Mouse (Mus musculus): ENCODE data around the gene Astn1. TPM values are rescaled to one million over a fixed set of nuclear protein-coding genes. Genes with fewer than 3 reads are reported as not detected.
A peak's percentile ranks its signal among the peaks of the same experiment; 100 is the strongest.

Astn1 gene
- polyA plus RNA-seq, 1 experiment from 2014 or later: 8.5 TPM

DNA sequence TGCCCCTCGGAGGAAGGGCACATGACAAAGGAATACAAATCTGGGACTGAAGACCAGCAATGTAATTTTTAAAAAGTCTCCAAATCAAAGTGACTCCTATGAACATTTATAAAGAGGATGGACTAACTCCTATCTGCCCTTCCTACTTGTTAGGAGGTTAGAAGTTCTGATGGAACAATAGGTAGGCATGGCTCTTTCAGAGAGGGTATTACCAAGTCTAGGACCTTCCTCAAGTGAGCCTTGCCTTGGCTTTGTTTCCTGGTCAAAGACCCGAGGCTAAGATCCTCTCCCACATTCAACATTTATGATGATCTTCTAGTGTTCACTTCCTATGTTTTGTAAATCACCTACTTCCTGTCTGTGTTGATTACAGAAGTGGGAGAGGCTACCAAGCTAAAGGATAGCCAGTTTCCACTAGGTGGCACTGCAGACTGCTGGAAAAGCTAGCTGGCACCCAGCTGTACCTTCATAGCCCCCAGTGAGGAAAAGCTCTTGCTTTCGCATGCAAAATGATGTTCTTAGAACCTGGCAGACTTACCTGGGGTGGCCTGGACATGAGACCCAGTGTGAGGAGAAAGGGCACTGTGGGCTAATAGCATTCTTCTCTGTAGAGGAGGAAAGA is 308.0 kb downstream of the Astn1 start:
- Histone ChIP-seq H3K27me3 (ENCODE audit: control insufficient read depth, insufficient read depth, low read length) (no peaks in the 10 kb centered on the region), H3K36me3 (replicated peaks; ENCODE audit: control insufficient read depth, insufficient read depth, low read depth, low read length) (no peaks in the 10 kb centered on the region), H3K9me3 (replicated peaks; ENCODE audit: control insufficient read depth, low read length) (no peaks in the 10 kb centered on the region), H3K9ac (replicated peaks; ENCODE audit: low read length) (no peak overlapping the region), H3K4me3 (ENCODE audit: low read depth, low read length) (no peak overlapping the region), H3K4me1 (ENCODE audit: control insufficient read depth, insufficient read depth, low read length) (no peaks in the 10 kb centered on the region), H3K4me2 (ENCODE audit: low read depth, low read length) (no peak overlapping the region), H3K27ac (replicated peaks; ENCODE audit: low read depth, low read length) (no peak overlapping the region)
- ATAC-seq (replicated peaks; ENCODE audit: insufficient number of reproducible peaks, low FRiP score, low TSS enrichment, low read depth) (no peak; the same call in 1 of the 2 replicates), DNase-seq (ENCODE audit: low spot score) (peak; percentile 80)
- 54% methylated on average over 3 of the region's 3 CpGs for WGBS

DNA sequence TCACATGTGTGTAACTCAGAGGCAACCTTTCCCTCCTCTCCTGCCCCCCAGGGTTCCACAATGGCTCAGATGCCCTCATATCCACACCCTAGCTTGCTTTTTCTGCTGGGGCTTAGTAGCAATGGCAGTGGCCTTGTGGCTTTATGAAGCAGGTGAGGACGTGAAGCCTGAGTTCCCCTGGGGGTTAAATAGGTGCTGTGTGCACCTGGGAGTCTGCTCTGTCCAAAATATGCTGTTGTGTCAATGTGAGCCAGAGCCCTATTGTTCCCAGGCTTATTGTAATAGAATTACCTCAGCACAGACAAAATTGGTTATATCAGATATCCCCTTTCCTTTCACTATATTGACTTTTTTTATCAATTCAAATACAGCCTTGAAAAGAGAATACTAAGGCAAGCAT is 325.7 kb downstream of the Astn1 start:
- DNase-seq (ENCODE audit: low spot score): no peak
- Histone ChIP-seq H3K36me3 (replicated peaks; ENCODE audit: control insufficient read depth, insufficient read depth, low read depth, low read length) (no peaks in the 10 kb centered on the region), H3K4me1 (ENCODE audit: control insufficient read depth, insufficient read depth, low read length) (no peaks in the 10 kb centered on the region), H3K9me3 (replicated peaks; ENCODE audit: control insufficient read depth, low read length) (no peaks in the 10 kb centered on the region), H3K27me3 (ENCODE audit: control insufficient read depth, insufficient read depth, low read length) (no peaks in the 10 kb centered on the region), H3K9ac (replicated peaks; ENCODE audit: low read length) (no peak overlapping the region), H3K4me3 (ENCODE audit: low read depth, low read length) (no peak overlapping the region), H3K27ac (replicated peaks; ENCODE audit: low read depth, low read length) (no peak overlapping the region), H3K4me2 (ENCODE audit: low read depth, low read length) (no peak overlapping the region)
- ATAC-seq (replicated peaks; ENCODE audit: insufficient number of reproducible peaks, low FRiP score, low TSS enrichment, low read depth): no peak
- WGBS: 58% methylated on average over 1 of the region's 1 CpGs

DNA sequence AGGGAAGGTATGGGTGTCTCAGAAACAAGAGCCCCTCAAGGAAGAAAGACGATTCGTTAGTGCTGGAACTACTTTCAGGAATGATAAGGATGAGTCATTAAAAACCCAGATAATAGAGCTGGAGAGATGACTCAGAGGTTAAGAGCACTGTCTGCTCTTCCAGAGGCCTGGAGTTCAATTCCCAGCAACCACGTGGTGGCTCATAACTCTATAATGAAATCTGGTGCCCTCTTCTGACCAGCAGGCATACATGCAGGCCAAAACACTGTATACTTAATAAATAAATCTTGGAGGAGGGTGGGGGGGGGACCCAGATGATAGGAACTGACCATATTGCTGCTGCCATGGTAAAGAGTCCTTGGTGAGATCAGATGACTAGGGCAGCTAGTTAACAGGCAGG is 335.4 kb downstream of the Astn1 start:
- ATAC-seq (replicated peaks; ENCODE audit: insufficient number of reproducible peaks, low FRiP score, low TSS enrichment, low read depth) (no peak), DNase-seq (ENCODE audit: low spot score) (no peak)
- no peaks in the 10 kb centered on the region for H3K4me1 ChIP-seq (ENCODE audit: control insufficient read depth, insufficient read depth, low read length)
- no peak overlapping the region for H3K4me3 ChIP-seq (ENCODE audit: low read depth, low read length)
- no peaks in the 10 kb centered on the region for H3K36me3 ChIP-seq (replicated peaks; ENCODE audit: control insufficient read depth, insufficient read depth, low read depth, low read length)
- H3K9ac ChIP-seq (replicated peaks; ENCODE audit: low read length): no peak overlapping the region
- no peaks in the 10 kb centered on the region for H3K27me3 ChIP-seq (ENCODE audit: control insufficient read depth, insufficient read depth, low read length)
- WGBS: 78% methylated on average over 3 of the region's 3 CpGs
- no peaks in the 10 kb centered on the region for H3K9me3 ChIP-seq (replicated peaks; ENCODE audit: control insufficient read depth, low read length)
- H3K4me2 ChIP-seq (ENCODE audit: low read depth, low read length): no peak overlapping the region
- no peak overlapping the region for H3K27ac ChIP-seq (replicated peaks; ENCODE audit: low read depth, low read length)

DNA sequence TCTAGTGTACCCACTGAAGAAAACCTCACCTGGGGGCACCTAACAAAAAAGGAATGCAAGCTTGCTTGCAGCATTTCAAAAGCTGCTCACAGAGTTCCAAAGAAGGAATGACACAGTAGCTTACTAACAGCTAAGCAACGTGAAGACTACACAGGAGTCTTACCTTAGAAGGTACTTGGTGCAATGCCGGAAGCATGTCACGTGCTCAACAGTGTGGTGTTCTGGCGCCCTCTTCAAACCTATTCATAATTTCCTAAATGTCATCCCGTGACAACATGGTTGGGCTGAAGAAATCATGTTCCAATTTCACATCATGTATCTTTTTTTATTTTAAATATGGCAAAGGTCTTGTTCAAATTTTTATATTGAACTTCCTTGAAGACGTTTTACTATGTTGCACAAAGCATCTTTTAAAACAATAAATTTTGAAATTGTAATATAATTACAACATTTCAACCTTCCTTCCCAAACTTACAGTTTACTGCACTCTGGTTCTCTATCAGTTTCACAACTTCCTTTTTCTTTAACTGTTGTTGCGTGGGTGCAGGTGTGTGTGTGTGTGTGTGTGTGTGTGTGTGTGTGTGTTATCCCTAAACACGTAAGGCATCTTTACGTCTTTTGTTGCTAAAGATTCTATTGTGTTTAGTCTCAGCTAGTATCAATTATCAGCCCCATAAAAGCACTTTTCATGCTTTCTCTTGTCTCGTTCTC is 335.9 kb downstream of the Astn1 start:
- WGBS: 91% methylated on average over 10 of the region's 10 CpGs

DNA sequence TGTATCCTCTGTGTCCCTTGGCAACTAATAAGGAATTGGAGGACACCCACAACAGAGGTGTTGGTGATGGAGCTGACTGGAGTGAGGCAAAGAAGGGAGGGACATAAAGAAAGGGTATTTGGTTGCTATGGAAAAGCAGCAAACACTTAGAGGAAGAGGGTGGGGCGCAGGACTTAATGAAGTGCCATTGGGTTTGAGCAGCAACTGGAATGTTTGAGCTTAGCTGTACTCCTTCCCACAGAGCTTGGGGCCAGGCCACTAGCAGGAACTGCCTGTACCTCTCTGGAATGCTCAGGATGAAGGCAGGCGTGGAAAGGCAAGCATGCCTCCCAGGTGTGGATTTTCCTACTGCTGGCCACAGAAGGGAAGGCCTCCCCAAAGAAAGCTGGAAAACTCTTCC is 337.2 kb downstream of the Astn1 start:
- Histone ChIP-seq H3K9me3 (replicated peaks; ENCODE audit: control insufficient read depth, low read length) (no peaks in the 10 kb centered on the region), H3K27ac (replicated peaks; ENCODE audit: low read depth, low read length) (no peak overlapping the region), H3K9ac (replicated peaks; ENCODE audit: low read length) (no peak overlapping the region), H3K36me3 (replicated peaks; ENCODE audit: control insufficient read depth, insufficient read depth, low read depth, low read length) (no peaks in the 10 kb centered on the region), H3K4me2 (ENCODE audit: low read depth, low read length) (no peak overlapping the region), H3K4me1 (ENCODE audit: control insufficient read depth, insufficient read depth, low read length) (no peaks in the 10 kb centered on the region), H3K4me3 (ENCODE audit: low read depth, low read length) (no peak overlapping the region), H3K27me3 (ENCODE audit: control insufficient read depth, insufficient read depth, low read length) (no peaks in the 10 kb centered on the region)
- no peak for ATAC-seq (replicated peaks; ENCODE audit: insufficient number of reproducible peaks, low FRiP score, low TSS enrichment, low read depth)
- DNase-seq (ENCODE audit: low spot score): no peak
- 76% methylated on average over 2 of the region's 2 CpGs for WGBS

More for the DNA sequence above, 335.9 kb downstream of the Astn1 start:
- no peak overlapping the region for H3K4me2 ChIP-seq (ENCODE audit: low read depth, low read length)
- ATAC-seq (replicated peaks; ENCODE audit: insufficient number of reproducible peaks, low FRiP score, low TSS enrichment, low read depth) (no peak), DNase-seq (ENCODE audit: low spot score) (no peak)
- H3K27ac ChIP-seq (replicated peaks; ENCODE audit: low read depth, low read length): no peak overlapping the region
- no peak overlapping the region for H3K9ac ChIP-seq (replicated peaks; ENCODE audit: low read length)
- H3K9me3 ChIP-seq (replicated peaks; ENCODE audit: control insufficient read depth, low read length): no peaks in the 10 kb centered on the region
- H3K4me3 ChIP-seq (ENCODE audit: low read depth, low read length): no peak overlapping the region
- H3K36me3 ChIP-seq (replicated peaks; ENCODE audit: control insufficient read depth, insufficient read depth, low read depth, low read length): no peaks in the 10 kb centered on the region
- H3K4me1 ChIP-seq (ENCODE audit: control insufficient read depth, insufficient read depth, low read length): no peaks in the 10 kb centered on the region
- no peaks in the 10 kb centered on the region for H3K27me3 ChIP-seq (ENCODE audit: control insufficient read depth, insufficient read depth, low read length)

DNA sequence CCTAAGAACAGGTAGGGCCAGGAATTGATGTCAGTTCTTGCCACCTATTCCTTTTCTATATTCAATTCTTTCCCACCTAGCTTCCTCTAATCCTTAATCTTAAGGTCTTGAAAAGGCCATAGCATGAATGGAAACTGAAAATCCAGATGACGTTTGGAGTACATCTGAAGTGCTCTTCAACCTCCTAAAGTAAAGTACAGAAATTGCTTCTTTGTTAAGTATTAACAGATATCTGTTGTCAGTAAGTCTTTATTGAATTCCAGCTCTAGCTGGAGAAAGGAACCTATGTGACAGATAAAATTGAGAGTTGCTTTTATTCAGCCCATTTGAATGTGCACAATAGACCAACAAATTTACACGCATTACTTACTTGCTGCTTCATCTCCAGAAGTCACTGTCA is 338.1 kb downstream of the Astn1 start:
- Histone ChIP-seq H3K9ac (replicated peaks; ENCODE audit: low read length) (no peak overlapping the region), H3K4me1 (ENCODE audit: control insufficient read depth, insufficient read depth, low read length) (no peaks in the 10 kb centered on the region), H3K36me3 (replicated peaks; ENCODE audit: control insufficient read depth, insufficient read depth, low read depth, low read length) (no peaks in the 10 kb centered on the region), H3K9me3 (replicated peaks; ENCODE audit: control insufficient read depth, low read length) (no peaks in the 10 kb centered on the region), H3K4me3 (ENCODE audit: low read depth, low read length) (no peak overlapping the region), H3K27ac (replicated peaks; ENCODE audit: low read depth, low read length) (no peak overlapping the region), H3K4me2 (ENCODE audit: low read depth, low read length) (no peak overlapping the region), H3K27me3 (ENCODE audit: control insufficient read depth, insufficient read depth, low read length) (no peaks in the 10 kb centered on the region)
- 87% methylated on average over 2 of the region's 2 CpGs for WGBS
- no peak for DNase-seq (ENCODE audit: low spot score)
- ATAC-seq (replicated peaks; ENCODE audit: insufficient number of reproducible peaks, low FRiP score, low TSS enrichment, low read depth): no peak

DNA sequence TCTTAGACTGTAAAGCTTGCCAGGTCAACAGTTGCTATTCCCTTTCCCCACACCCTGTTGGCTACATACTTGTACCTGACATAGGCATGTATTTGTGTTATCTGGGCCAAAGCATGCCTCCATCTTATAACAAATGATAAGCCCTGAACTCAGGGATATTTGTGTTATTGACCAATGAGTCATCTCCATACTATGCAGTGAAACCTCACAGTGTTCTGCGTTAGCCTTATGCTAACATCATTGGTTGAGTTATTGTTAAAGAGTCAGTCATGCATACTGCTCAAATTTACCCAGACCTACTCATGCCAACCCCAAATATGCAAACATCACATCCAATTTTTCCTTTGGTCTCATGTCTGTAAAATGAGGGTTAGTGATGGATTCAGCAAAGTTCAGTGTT is 339.3 kb downstream of the Astn1 start:
- Histone ChIP-seq H3K9ac (replicated peaks; ENCODE audit: low read length) (no peak overlapping the region), H3K4me2 (ENCODE audit: low read depth, low read length) (no peak overlapping the region), H3K9me3 (replicated peaks; ENCODE audit: control insufficient read depth, low read length) (no peaks in the 10 kb centered on the region), H3K4me3 (ENCODE audit: low read depth, low read length) (no peak overlapping the region), H3K27ac (replicated peaks; ENCODE audit: low read depth, low read length) (no peak overlapping the region), H3K27me3 (ENCODE audit: control insufficient read depth, insufficient read depth, low read length) (no peaks in the 10 kb centered on the region), H3K4me1 (ENCODE audit: control insufficient read depth, insufficient read depth, low read length) (no peaks in the 10 kb centered on the region), H3K36me3 (replicated peaks; ENCODE audit: control insufficient read depth, insufficient read depth, low read depth, low read length) (no peaks in the 10 kb centered on the region)
- 90% methylated on average over 1 of the region's 1 CpGs for WGBS
- DNase-seq (ENCODE audit: low spot score): no peak
- no peak for ATAC-seq (replicated peaks; ENCODE audit: insufficient number of reproducible peaks, low FRiP score, low TSS enrichment, low read depth)

DNA sequence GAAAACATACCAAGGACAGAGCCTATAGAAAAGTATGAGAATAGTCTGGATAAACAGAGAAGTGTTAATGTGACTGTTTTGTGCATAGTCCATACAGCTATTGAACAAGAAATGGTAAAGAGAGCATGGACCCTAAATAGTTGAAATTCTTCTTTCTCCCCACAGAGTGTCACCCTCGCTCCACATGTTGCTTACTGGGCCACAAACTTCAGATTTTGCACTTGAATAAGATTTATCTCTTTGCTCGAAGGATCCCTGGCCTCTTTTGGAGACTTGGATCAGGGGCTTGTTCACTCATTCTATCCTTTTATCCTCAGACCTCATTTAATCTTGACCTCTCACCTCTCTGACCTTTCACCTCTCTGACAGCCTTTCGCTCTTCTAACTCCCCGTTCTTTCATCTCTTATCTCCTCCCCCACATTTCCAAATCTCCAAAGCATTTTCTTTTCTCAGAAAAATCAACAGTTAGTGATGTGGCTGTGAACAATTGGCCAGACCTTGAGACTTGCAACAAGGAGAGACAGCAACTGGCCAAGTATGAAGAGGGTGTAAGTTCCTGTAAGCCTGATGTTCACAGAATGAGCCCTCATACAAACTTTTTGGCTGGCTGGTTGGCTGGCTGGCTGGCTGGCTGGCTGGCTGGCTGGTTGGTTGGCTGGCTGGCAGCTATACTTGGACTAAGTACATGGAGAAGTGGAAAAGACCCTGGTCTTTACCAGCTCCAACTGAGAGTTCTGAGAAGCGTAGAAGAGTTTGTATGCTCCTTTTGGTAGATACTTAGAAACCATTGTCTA is 351.4 kb downstream of the Astn1 start:
- Histone ChIP-seq H3K4me1 (ENCODE audit: control insufficient read depth, insufficient read depth, low read length) (no peaks in the 10 kb centered on the region), H3K9me3 (replicated peaks; ENCODE audit: control insufficient read depth, low read length) (no peaks in the 10 kb centered on the region), H3K4me2 (ENCODE audit: low read depth, low read length) (no peak overlapping the region), H3K27ac (replicated peaks; ENCODE audit: low read depth, low read length) (no peak overlapping the region), H3K4me3 (ENCODE audit: low read depth, low read length) (no peak overlapping the region), H3K27me3 (ENCODE audit: control insufficient read depth, insufficient read depth, low read length) (no peaks in the 10 kb centered on the region), H3K36me3 (replicated peaks; ENCODE audit: control insufficient read depth, insufficient read depth, low read depth, low read length) (no peaks in the 10 kb centered on the region), H3K9ac (replicated peaks; ENCODE audit: low read length) (no peak overlapping the region)
- WGBS: 44% methylated on average over 5 of the region's 5 CpGs
- peak; percentile 46 for DNase-seq (ENCODE audit: low spot score)
- ATAC-seq (replicated peaks; ENCODE audit: insufficient number of reproducible peaks, low FRiP score, low TSS enrichment, low read depth): no peak

All from embryonic facial prominence, embryonic 11.5 days (tissue).